Mouse (Mus musculus): ENCODE measurements around the gene Kat6b.

Gene Kat6b

GRCm38 (mm10) chr14:21706759-21707571, 225.7 kb downstream of the Kat6b start:
- peak in 1 of 2 experiments; percentile 39 for DNase-seq (ENCODE audit: low spot score in 2 of 2)

- DNase-seq (ENCODE audit: low spot score in 2 of 2): no peak
Observed at GRCm38 (mm10) chr14:21709545-21709944, 228.3 kb downstream of the Kat6b start.

- DNase-seq (ENCODE audit: low spot score in 2 of 2): no peak
Observed at GRCm38 (mm10) chr14:21711231-21711630, 230.0 kb downstream of the Kat6b start.

- no peak for DNase-seq (ENCODE audit: low spot score in 2 of 2)
Observed at GRCm38 (mm10) chr14:21714486-21714885, 233.3 kb downstream of the Kat6b start, which contains the start of gene Dupd1. Gene Dupd1, minus strand, starts transcription at chr14:21714576.

GRCm38 (mm10) chr14:21719646-21720383, 238.6 kb downstream of the Kat6b start:
- no peak for DNase-seq (ENCODE audit: low spot score in 2 of 2)

GRCm38 (mm10) chr14:21720430-21721205, 239.4 kb downstream of the Kat6b start:
- no peak for DNase-seq (ENCODE audit: low spot score in 2 of 2)

Data from urinary bladder, postnatal 4 days (tissue).